Mouse (Mus musculus) liver, embryonic 15.5 days (tissue): Measurements from ENCODE around the gene Gm40460. TPM values are rescaled to one million over a fixed set of nuclear protein-coding genes. Genes with fewer than 3 reads are reported as not detected.
"Not testable (repeated sequence)": the region's sequence is repeated elsewhere in the genome, so short reads cannot be mapped to it uniquely, and the experiment has no call there.

Experiments used
- ATAC-seq: fragments of 200-750 bp; cut with Nextera tagmentation; 2 replicates; pipeline ENCODE4 v1.8.0; 2017; ENCODE audit warnings: moderate number of reproducible peaks, mild to moderate bottlenecking, moderate library complexity; ENCODE audit not compliant: insufficient read depth
- H3K27ac ChIP-seq: fragments of 300-500 bp; sonication (generic); replicated peaks from 2 replicates; pipeline ENCODE4 v1.5.1; 2015; ENCODE audit warnings: mild to moderate bottlenecking, inconsistent platforms
- H3K27me3 ChIP-seq: fragments of 300-500 bp; sonication (generic); 2 replicates; pipeline ENCODE4 v1.6.1; 2015; ENCODE audit warnings: mild to moderate bottlenecking, inconsistent platforms
- H3K36me3 ChIP-seq: fragments of 300-500 bp; sonication (generic); replicated peaks from 2 replicates; pipeline ENCODE4 v1.6.1; 2015; ENCODE audit warnings: moderate library complexity, mild to moderate bottlenecking, inconsistent platforms
- H3K4me1 ChIP-seq: fragments of 300-500 bp; sonication (generic); replicated peaks from 2 replicates; pipeline ENCODE4 v1.6.1; 2015; ENCODE audit warnings: inconsistent platforms
- H3K4me2 ChIP-seq: fragments of 300-500 bp; sonication (generic); 2 replicates; pipeline ENCODE4 v1.6.1; 2015; ENCODE audit warnings: moderate library complexity, mild to moderate bottlenecking, inconsistent platforms
- H3K4me3 ChIP-seq: fragments of 300-500 bp; sonication (generic); replicated peaks from 2 replicates; pipeline ENCODE4 v1.5.1; 2015; ENCODE audit warnings: mild to moderate bottlenecking, inconsistent platforms
- H3K9ac ChIP-seq: fragments of 300-500 bp; sonication (generic); 2 replicates; pipeline ENCODE4 v1.6.1; 2015; ENCODE audit warnings: moderate library complexity, mild to moderate bottlenecking, inconsistent platforms
- H3K9me3 ChIP-seq: fragments of 300-500 bp; sonication (generic); replicated peaks from 2 replicates; pipeline ENCODE4 v1.6.1; 2016; ENCODE audit warnings: inconsistent platforms
- WGBS: fragments of 180-500 bp; shearing (Covaris S2); methylation state at CpG from one replicate; pipeline ENCODE4 v1.1.7; 2015; ENCODE audit warnings: mixed read lengths; ENCODE audit not compliant: insufficient replicate concordance; 5-methylcytosine and 5-hydroxymethylcytosine counted together
- polyA plus RNA-seq: library from polyadenylated mRNA; unstranded; fragments of >200 nt; fragmentation: Nextera tagmentation; extraction: Ambion mirVana; gene quantifications from 2 replicates; pipeline ENCODE4 v1.2.1, GENCODE M21; 2015

The Gm40460 gene
- polyA plus RNA-seq, 1 experiment from 2014 or later = not detected

DNA sequence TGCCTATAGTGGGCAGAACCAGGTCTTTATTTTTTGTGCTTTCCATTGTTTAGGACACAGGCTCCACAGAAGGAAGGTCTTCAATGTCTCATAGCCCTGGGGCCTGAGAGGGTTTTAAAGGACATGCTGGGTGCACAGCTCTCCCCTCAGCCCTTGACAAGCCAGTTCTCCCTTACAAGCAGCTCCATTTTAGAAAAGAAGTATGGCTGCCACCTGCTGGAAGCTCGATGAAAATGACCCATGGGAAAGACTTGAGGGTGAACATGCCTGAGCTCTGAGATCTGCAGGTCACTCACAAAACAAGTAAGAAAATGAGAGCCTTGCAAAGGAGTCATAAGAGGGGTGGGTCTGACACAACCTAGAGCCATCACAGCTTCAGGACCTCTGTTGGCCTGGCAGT is 8.9 kb upstream of the Gm40460 start:
- no peak overlapping the region for H3K4me2 ChIP-seq
- WGBS = 0% methylated on average over 1 of the region's 1 CpGs
- no peak overlapping the region for H3K27ac ChIP-seq
- H3K9ac ChIP-seq = no peak overlapping the region
- no peaks in the 10 kb centered on the region for H3K4me1 ChIP-seq
- no peaks in the 10 kb centered on the region for H3K9me3 ChIP-seq
- H3K36me3 ChIP-seq = no peaks in the 10 kb centered on the region
- H3K4me3 ChIP-seq = no peak overlapping the region
- 0 out of 2 replicates have a peak, but pooled peaks cover 3% of the 10 kb centered on the region for H3K27me3 ChIP-seq
- no peak for ATAC-seq

DNA sequence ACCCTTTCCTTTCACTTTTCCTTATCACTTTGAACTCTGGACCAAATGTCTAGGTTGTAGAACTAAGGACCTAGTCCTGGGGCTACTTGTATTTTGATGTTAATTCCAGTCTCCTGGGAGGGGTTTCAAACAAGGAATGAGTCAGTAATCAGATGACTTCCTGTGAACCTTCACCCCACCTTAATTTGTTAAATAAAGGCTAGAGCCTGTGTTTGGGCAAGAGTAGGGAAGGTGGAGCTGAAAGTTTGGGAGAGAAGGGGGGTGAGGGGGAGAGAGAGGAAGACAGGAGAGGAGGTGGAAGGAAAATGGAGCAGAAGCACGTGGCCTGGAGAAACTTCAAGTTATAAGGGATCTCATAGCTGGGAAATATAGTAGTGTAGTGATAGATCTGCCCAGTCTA is 9.3 kb downstream of the Gm40460 start:
- Histone ChIP-seq H3K4me2 (no peak overlapping the region), H3K9ac (no peak overlapping the region), H3K4me1 (no peaks in the 10 kb centered on the region), H3K27me3 (no peaks in the 10 kb centered on the region), H3K27ac (no peak overlapping the region), H3K4me3 (no peak overlapping the region), H3K9me3 (no peaks in the 10 kb centered on the region; the same call in 1 of the 2 replicates), H3K36me3 (no peaks in the 10 kb centered on the region)
- no peak for ATAC-seq
- WGBS = 20% methylated on average over 1 of the region's 1 CpGs

DNA sequence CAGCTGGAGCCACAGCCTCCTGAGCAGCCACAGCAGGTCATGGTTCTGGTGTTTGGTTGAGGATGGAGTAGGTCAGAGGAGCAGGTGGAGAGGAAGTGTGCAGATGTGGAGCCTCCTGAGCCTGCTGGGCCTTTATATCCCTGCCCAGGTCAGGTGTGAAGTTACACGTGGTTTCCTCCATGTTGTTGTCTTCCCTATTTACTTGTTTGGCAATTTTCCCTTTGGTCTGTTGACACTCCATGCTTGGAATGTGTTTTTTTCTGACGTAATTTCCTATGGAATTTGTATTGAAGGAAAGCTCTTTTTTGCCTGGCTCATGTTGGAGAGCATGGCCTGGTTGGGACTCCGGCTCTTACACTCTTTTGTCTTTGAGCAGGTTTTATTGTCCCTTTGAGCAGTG is 11.0 kb downstream of the Gm40460 start, which contains the start of gene Krtap5-5:
Gene Krtap5-5, minus strand, starts transcription at position 101 of the 400 bp plus-strand sequence.
- H3K9ac ChIP-seq, H3K4me1 ChIP-seq, H3K9me3 ChIP-seq, H3K4me3 ChIP-seq, ATAC-seq, H3K27me3 ChIP-seq, H3K4me2 ChIP-seq, H3K36me3 ChIP-seq, H3K27ac ChIP-seq: not testable (repeated sequence)
- 39% methylated on average over 3 of the region's 3 CpGs for WGBS

DNA sequence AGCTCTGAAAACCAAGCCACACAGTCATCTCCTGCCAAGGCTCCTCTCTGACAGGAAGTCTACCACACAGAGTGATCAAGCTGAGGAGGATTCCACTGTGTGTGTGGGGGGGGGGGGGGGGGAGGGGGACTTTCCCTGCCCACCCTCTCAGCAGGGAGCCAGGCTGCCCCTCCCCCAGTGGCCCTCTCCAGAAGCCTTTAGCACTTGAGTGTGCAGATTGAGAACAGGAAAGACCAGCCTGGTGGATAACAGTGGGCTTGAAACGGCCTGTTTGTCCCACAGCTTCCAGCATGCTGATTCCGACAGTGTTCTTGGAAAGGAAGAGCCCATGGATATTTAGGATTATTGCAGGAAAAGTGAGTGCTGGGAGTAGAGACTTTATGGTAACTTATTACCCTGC is 16.4 kb downstream of the Gm40460 start:
- no peaks in the 10 kb centered on the region for H3K27me3 ChIP-seq
- no peak overlapping the region for H3K27ac ChIP-seq
- 33% methylated on average over 2 of the region's 2 CpGs for WGBS
- no peak overlapping the region for H3K9ac ChIP-seq
- no peaks in the 10 kb centered on the region for H3K4me1 ChIP-seq
- no peaks in the 10 kb centered on the region for H3K36me3 ChIP-seq
- no peaks in the 10 kb centered on the region for H3K9me3 ChIP-seq
- no peak overlapping the region for H3K4me3 ChIP-seq
- H3K4me2 ChIP-seq = no peak overlapping the region
- no peak for ATAC-seq

DNA sequence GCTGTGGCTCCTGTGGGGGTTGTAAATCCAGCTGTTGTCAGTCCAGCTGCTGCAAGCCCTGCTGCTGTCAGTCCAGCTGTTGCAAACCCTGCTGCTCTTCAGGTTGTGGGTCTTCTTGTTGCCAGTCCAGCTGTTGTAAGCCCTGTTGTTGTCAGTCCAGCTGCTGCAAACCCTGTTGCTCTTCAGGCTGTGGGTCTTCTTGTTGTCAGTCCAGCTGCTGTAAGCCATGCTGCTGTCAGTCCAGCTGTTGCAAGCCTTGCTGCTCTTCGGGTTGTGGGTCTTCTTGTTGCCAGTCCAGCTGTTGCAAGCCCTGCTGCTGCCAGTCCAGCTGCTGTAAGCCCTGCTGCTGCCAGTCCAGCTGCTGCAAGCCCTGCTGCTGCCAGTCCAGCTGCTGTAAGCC is 28.7 kb downstream of the Gm40460 start:
- not testable (repeated sequence) for H3K36me3 ChIP-seq, H3K27ac ChIP-seq, H3K9me3 ChIP-seq, H3K9ac ChIP-seq, H3K4me3 ChIP-seq, H3K4me2 ChIP-seq, H3K27me3 ChIP-seq, ATAC-seq, H3K4me1 ChIP-seq
- WGBS = 5% methylated on average over 1 of the region's 1 CpGs

DNA sequence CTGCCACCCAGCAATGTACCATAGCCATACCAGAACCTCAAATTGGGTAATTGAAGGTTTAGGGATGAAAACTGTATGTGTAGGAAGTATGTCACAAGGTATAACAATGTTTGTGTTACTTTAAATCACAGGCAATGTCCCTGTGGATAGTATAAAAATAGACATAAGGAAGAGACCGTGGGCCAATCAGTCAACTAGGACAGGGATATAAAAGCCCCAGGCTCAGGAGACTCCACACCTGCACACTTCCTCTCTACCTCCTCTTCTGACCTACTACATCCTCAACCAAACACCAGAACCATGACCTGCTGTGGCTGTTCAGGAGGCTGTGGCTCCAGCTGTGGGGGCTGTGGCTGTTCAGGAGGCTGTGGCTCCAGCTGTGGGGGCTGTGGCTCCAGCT is 29.3 kb downstream of the Gm40460 start, which contains the start of gene Gm7579:
Gene Gm7579, plus strand, starts transcription at position 301 of the 400 bp plus-strand sequence.
- H3K4me1 ChIP-seq = no peaks in the 10 kb centered on the region
- H3K9me3 ChIP-seq = no peaks in the 10 kb centered on the region
- H3K9ac ChIP-seq = no peak within 1 kb of the TSS
- H3K27ac ChIP-seq = no peak within 1 kb of the TSS
- 47% methylated on average over 1 of the region's 1 CpGs for WGBS
- H3K4me2 ChIP-seq = no peak within 1 kb of the TSS
- H3K27me3 ChIP-seq = no peaks in the 10 kb centered on the region
- H3K4me3 ChIP-seq = no peak within 1 kb of the TSS
- no peak for ATAC-seq
- no peaks in the 10 kb centered on the region for H3K36me3 ChIP-seq

DNA sequence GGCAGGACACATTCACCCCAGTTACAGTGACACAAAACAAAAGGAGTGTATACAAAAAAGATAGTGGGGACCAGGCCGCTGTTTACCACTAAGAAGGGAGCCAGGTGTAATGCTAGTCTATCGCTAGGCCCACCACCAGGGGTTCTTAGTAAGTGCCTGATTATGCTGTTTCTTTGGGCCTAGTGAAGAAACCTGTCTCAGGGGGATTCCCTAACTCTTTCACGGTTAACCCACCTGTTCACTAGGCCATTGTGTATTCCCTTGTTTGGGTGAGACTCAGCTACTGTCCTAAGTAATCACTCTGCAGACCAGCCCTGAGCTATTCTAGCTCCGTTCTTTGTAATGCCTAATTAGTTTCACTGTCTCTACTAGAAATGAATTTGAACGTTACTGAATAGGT is 34.0 kb downstream of the Gm40460 start:
- ATAC-seq, H3K9me3 ChIP-seq, H3K27ac ChIP-seq, H3K4me1 ChIP-seq, H3K27me3 ChIP-seq, H3K4me2 ChIP-seq, H3K9ac ChIP-seq, H3K4me3 ChIP-seq, H3K36me3 ChIP-seq: not testable (repeated sequence)
- 60% methylated on average over 5 of the region's 5 CpGs for WGBS

DNA sequence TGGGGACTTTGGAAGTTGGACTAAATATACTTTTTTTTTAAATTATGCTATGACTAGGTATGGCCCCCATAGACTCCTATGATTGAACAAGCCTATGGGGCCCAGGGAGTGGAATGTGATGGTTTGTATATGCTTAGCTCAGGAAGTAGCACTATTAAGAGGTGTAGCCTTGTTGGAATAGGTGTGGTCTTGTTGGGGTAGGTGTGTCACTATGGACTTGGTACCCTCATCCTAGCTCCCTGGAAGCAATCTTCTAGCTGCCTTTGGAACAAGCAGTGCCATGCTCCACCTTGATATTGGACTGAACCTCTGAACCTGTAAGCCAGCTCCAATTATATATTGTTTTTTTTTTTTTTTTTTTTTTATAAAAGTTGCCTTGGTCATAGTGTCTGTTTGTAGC is 35.4 kb downstream of the Gm40460 start:
- H3K27ac ChIP-seq = no peak overlapping the region
- H3K9ac ChIP-seq = no peak overlapping the region
- no peak for ATAC-seq
- no peaks in the 10 kb centered on the region for H3K36me3 ChIP-seq
- no peak overlapping the region for H3K4me2 ChIP-seq
- H3K9me3 ChIP-seq = no peaks in the 10 kb centered on the region
- no peak overlapping the region for H3K4me3 ChIP-seq
- H3K4me1 ChIP-seq = no peaks in the 10 kb centered on the region
- no peaks in the 10 kb centered on the region for H3K27me3 ChIP-seq

DNA sequence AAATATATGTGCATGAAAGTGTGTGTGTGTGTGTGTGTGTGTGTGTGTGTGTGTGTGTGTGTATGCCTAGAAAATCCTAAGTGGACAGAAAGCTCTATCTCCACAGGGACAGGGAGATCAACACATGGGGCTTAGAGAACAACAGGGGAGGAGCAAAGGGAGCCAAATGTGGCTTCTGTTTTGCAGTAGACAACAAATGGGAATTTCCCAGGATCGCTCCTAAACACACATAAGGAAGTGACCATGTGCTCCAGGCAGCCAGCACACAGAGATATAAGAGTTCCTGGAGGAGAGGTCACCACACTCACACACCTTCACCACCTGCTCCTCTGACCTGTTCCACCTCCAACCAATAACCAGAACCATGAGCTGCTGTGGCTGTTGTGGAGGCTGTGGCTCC is 39.8 kb downstream of the Gm40460 start, which contains the start of gene Krtap5-3:
Gene Krtap5-3, plus strand, starts transcription at position 301 of the 400 bp plus-strand sequence.
- Histone ChIP-seq H3K4me1 (no peaks in the 10 kb centered on the region), H3K9ac (no peak within 1 kb of the TSS), H3K4me3 (no peak within 1 kb of the TSS), H3K27ac (no peak within 1 kb of the TSS), H3K4me2 (no peak within 1 kb of the TSS), H3K36me3 (no peaks in the 10 kb centered on the region), H3K27me3 (no peaks in the 10 kb centered on the region), H3K9me3 (no peaks in the 10 kb centered on the region)
- WGBS = 42% methylated on average over 1 of the region's 1 CpGs
- no peak for ATAC-seq

DNA sequence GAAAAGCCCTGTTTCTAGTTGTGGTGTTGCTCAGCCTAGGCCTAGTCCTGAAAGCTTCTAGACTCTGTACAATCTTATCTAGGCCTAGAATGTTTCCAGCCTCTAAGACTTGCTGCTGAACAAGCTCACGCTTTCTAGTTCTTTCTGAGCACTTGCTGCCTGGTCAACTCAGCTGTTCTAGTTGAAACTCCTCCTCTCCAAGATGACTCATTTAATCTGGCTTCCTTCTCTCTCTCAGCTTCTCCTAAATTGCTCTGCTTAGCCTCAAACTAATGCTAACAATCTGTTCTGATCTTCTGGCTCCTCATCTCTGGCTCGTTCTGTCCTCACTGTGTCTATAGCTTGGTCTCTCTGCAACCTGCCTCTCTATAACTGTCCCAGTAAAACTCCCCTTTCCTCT is 42.1 kb downstream of the Gm40460 start:
- no peak overlapping the region for H3K4me3 ChIP-seq
- 53% methylated on average over 2 of the region's 2 CpGs for WGBS
- H3K9me3 ChIP-seq = no peaks in the 10 kb centered on the region
- no peaks in the 10 kb centered on the region for H3K36me3 ChIP-seq
- H3K9ac ChIP-seq = no peak overlapping the region
- no peak overlapping the region for H3K4me2 ChIP-seq
- no peaks in the 10 kb centered on the region for H3K4me1 ChIP-seq
- H3K27me3 ChIP-seq = no peaks in the 10 kb centered on the region
- no peak overlapping the region for H3K27ac ChIP-seq
- ATAC-seq = no peak
